Mouse (Mus musculus): ENCODE measurements at regions not wholly inside any gene's neighbourhood (a gene's known extent, or its start where the extent isn't known, plus 50 kb on each side); places are given as distances from the start of the nearest gene placed in this dataset.
A peak's percentile ranks its signal among the peaks of the same experiment; 100 is the strongest.

GRCm38 (mm10) chr4:80691774-80692485 lies 142.0 kb upstream of the Tyrp1 start:
- no peak for DNase-seq

- no peak for DNase-seq
These were observed 121.2 kb upstream of the Tyrp1 start for GRCm38 (mm10) chr4:80712698-80713097.

GRCm38 (mm10) chr4:80744975-80745734 lies 88.8 kb upstream of the Tyrp1 start:
- DNase-seq: no peak

GRCm38 (mm10) chr4:80752259-80752658 lies 81.7 kb upstream of the Tyrp1 start:
- no peak for DNase-seq

- DNase-seq: no peak
These were observed 77.8 kb upstream of the Tyrp1 start for GRCm38 (mm10) chr4:80756114-80756513.

- no peak for DNase-seq
These were observed 69.9 kb upstream of the Tyrp1 start for GRCm38 (mm10) chr4:80764024-80764423.

- DNase-seq: peak; percentile 66
These were observed 68.1 kb upstream of the Tyrp1 start for GRCm38 (mm10) chr4:80765781-80766180.

- no peak for DNase-seq
These were observed 66.5 kb upstream of the Tyrp1 start for GRCm38 (mm10) chr4:80767447-80767846.
